Mouse (Mus musculus): ENCODE data around the gene H2-Eb2. TPM values are rescaled to one million over a fixed set of nuclear protein-coding genes. Genes with fewer than 3 reads are reported as not detected.

The H2-Eb2 gene
- polyA plus RNA-seq, 1 experiment from 2014 or later = not detected

GRCm38 (mm10) chr17:34315512-34315911 is 10.0 kb upstream of the H2-Eb2 start:
- WGBS = 79% methylated on average over 1 of the region's 1 CpGs
- no peak overlapping the region for H3K4me3 ChIP-seq (ENCODE audit: low read depth, low read length)
- no peak for ATAC-seq
- H3K4me2 ChIP-seq (replicated peaks; ENCODE audit: low read depth) = no peak overlapping the region
- no peaks in the 10 kb centered on the region for H3K27me3 ChIP-seq (replicated peaks; ENCODE audit: control insufficient read depth, insufficient read depth, low read length)
- no peak overlapping the region for H3K9ac ChIP-seq (ENCODE audit: low read depth, low read length)
- no peaks in the 10 kb centered on the region for H3K9me3 ChIP-seq (ENCODE audit: control insufficient read depth)
- TF ChIP-seq CTCF (IDR thresholded peaks at IDR 0.05; ENCODE audit: low read depth) = no peak
- no peaks in the 10 kb centered on the region for H3K36me3 ChIP-seq (ENCODE audit: control insufficient read depth, insufficient read depth)
- H3K4me1 ChIP-seq (replicated peaks; ENCODE audit: control insufficient read depth, insufficient read depth, low read length) = no peaks in the 10 kb centered on the region
- H3K27ac ChIP-seq (ENCODE audit: low read depth, low read length) = no peak overlapping the region

DNA sequence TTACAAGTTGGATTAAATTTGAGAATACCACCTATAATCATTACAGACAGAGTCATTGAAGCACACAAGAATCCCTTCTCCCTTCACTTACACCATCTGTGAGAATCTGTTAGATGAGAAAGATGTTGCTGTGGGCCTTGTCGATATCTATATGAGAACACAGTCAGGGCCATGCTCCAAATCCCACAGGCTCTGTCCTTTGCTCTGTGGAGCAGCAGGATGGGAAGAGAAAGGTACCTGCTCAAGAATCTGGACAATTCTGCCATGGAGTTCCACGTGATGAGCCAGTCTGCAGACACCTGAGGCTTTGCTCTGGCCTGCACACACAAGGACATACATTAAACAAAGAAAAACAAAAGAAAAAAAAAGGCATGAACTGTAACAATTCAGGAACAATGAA is 8.8 kb upstream of the H2-Eb2 start:
- Histone ChIP-seq H3K9ac (ENCODE audit: low read depth, low read length) (no peak overlapping the region), H3K4me1 (replicated peaks; ENCODE audit: control insufficient read depth, insufficient read depth, low read length) (no peaks in the 10 kb centered on the region), H3K4me2 (replicated peaks; ENCODE audit: low read depth) (no peak overlapping the region), H3K27me3 (replicated peaks; ENCODE audit: control insufficient read depth, insufficient read depth, low read length) (no peaks in the 10 kb centered on the region), H3K4me3 (ENCODE audit: low read depth, low read length) (no peak overlapping the region), H3K9me3 (ENCODE audit: control insufficient read depth) (no peaks in the 10 kb centered on the region), H3K36me3 (ENCODE audit: control insufficient read depth, insufficient read depth) (no peaks in the 10 kb centered on the region), H3K27ac (ENCODE audit: low read depth, low read length) (no peak overlapping the region)
- no peak for ATAC-seq
- TF ChIP-seq CTCF (IDR thresholded peaks at IDR 0.05; ENCODE audit: low read depth) = no peak
- 72% methylated on average over 2 of the region's 2 CpGs for WGBS

- Histone ChIP-seq H3K36me3 (ENCODE audit: control insufficient read depth, insufficient read depth) (no peaks in the 10 kb centered on the region), H3K4me2 (replicated peaks; ENCODE audit: low read depth) (no peak overlapping the region), H3K27me3 (replicated peaks; ENCODE audit: control insufficient read depth, insufficient read depth, low read length) (no peaks in the 10 kb centered on the region), H3K4me1 (replicated peaks; ENCODE audit: control insufficient read depth, insufficient read depth, low read length) (no peaks in the 10 kb centered on the region), H3K4me3 (ENCODE audit: low read depth, low read length) (no peak overlapping the region), H3K27ac (ENCODE audit: low read depth, low read length) (no peak overlapping the region), H3K9me3 (ENCODE audit: control insufficient read depth) (no peaks in the 10 kb centered on the region), H3K9ac (ENCODE audit: low read depth, low read length) (no peak overlapping the region)
- 42% methylated on average over 2 of the region's 2 CpGs for WGBS
- TF ChIP-seq CTCF (IDR thresholded peaks at IDR 0.05; ENCODE audit: low read depth) = no peak
- no peak for ATAC-seq
These were observed 8.2 kb upstream of the H2-Eb2 start for GRCm38 (mm10) chr17:34317275-34317674.

- H3K4me3 ChIP-seq (ENCODE audit: low read depth, low read length) = no peak overlapping the region
- H3K4me2 ChIP-seq (replicated peaks; ENCODE audit: low read depth) = no peak overlapping the region
- WGBS = 73% methylated on average over 3 of the region's 3 CpGs
- no peaks in the 10 kb centered on the region for H3K27me3 ChIP-seq (replicated peaks; ENCODE audit: control insufficient read depth, insufficient read depth, low read length)
- H3K9me3 ChIP-seq (ENCODE audit: control insufficient read depth) = no peaks in the 10 kb centered on the region
- H3K36me3 ChIP-seq (ENCODE audit: control insufficient read depth, insufficient read depth) = no peaks in the 10 kb centered on the region
- TF ChIP-seq CTCF (IDR thresholded peaks at IDR 0.05; ENCODE audit: low read depth) = no peak
- no peaks in the 10 kb centered on the region for H3K4me1 ChIP-seq (replicated peaks; ENCODE audit: control insufficient read depth, insufficient read depth, low read length)
- ATAC-seq = no peak
- H3K27ac ChIP-seq (ENCODE audit: low read depth, low read length) = no peak overlapping the region
- H3K9ac ChIP-seq (ENCODE audit: low read depth, low read length) = no peak overlapping the region
These were observed 908 bp downstream of the H2-Eb2 start for GRCm38 (mm10) chr17:34326373-34326772.

DNA sequence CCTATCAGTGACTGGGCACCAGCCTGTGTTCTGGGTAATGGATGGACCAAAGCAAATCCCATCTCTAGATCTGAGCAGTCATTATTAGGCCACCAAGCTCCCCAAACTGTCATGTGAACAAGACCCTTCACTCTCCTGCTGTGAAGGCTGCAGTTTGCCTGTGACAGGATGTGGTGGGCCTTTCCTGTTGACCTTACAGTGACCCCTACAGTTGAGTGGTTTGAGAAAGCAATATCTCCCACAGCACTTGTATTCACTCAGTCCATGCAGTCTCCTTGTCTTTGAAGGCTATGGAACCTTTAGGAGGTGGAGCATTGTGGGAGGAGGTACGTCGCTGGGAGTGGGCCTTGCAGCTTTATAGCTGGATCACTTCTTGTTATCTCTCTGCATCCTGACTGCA is 4.3 kb downstream of the H2-Eb2 start:
- no peaks in the 10 kb centered on the region for H3K27me3 ChIP-seq (replicated peaks; ENCODE audit: control insufficient read depth, insufficient read depth, low read length)
- H3K27ac ChIP-seq (ENCODE audit: low read depth, low read length) = no peak overlapping the region
- no peaks in the 10 kb centered on the region for H3K4me1 ChIP-seq (replicated peaks; ENCODE audit: control insufficient read depth, insufficient read depth, low read length)
- H3K9me3 ChIP-seq (ENCODE audit: control insufficient read depth) = no peaks in the 10 kb centered on the region
- 63% methylated on average over 2 of the region's 2 CpGs for WGBS
- no peak for ATAC-seq
- no peak overlapping the region for H3K9ac ChIP-seq (ENCODE audit: low read depth, low read length)
- no peaks in the 10 kb centered on the region for H3K36me3 ChIP-seq (ENCODE audit: control insufficient read depth, insufficient read depth)
- H3K4me2 ChIP-seq (replicated peaks; ENCODE audit: low read depth) = no peak overlapping the region
- no peak for TF ChIP-seq CTCF (IDR thresholded peaks at IDR 0.05; ENCODE audit: low read depth)
- no peak overlapping the region for H3K4me3 ChIP-seq (ENCODE audit: low read depth, low read length)

DNA sequence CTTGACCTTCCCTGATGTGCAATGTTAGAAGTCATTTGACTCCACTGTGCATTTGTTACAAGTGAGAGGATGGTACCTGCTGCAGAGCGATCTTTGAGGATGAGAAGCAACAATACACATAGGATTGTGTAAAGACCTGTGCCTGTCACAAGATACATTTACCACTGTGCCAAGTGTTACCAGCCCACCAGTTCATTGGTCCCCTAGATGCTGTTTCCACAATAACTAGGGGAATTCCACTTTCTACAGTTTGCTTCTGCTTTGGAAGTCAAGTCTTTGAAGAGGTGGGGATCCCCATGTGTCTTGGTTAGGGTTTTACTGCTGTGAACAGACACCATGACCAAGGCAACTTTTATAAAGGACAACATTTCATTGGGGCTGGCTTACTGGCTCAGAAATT is 5.7 kb downstream of the H2-Eb2 start:
- no peak overlapping the region for H3K27ac ChIP-seq (ENCODE audit: low read depth, low read length)
- no peak overlapping the region for H3K4me2 ChIP-seq (replicated peaks; ENCODE audit: low read depth)
- no peak for TF ChIP-seq CTCF (IDR thresholded peaks at IDR 0.05; ENCODE audit: low read depth)
- WGBS = 87% methylated on average over 1 of the region's 1 CpGs
- H3K4me1 ChIP-seq (replicated peaks; ENCODE audit: control insufficient read depth, insufficient read depth, low read length) = no peaks in the 10 kb centered on the region
- H3K36me3 ChIP-seq (ENCODE audit: control insufficient read depth, insufficient read depth) = no peaks in the 10 kb centered on the region
- H3K27me3 ChIP-seq (replicated peaks; ENCODE audit: control insufficient read depth, insufficient read depth, low read length) = no peaks in the 10 kb centered on the region
- no peaks in the 10 kb centered on the region for H3K9me3 ChIP-seq (ENCODE audit: control insufficient read depth)
- no peak overlapping the region for H3K4me3 ChIP-seq (ENCODE audit: low read depth, low read length)
- ATAC-seq = no peak
- H3K9ac ChIP-seq (ENCODE audit: low read depth, low read length) = no peak overlapping the region

All from intestine, postnatal 0 days (tissue).